Mouse (Mus musculus) C2C12 (cell line): ENCODE results near the gene Runx2.

Experiments used
- CEBPB ChIP-seq: IDR thresholded peaks from one replicate; pipeline ENCODE4 v1.6.1; 2011; ENCODE audit warnings: low read depth, mild to moderate bottlenecking, control low read depth, moderate library complexity
- CTCF ChIP-seq: IDR thresholded peaks from one replicate; pipeline ENCODE4 v1.5.1; 2011; ENCODE audit not compliant: control insufficient read depth, insufficient read depth, insufficient read length
- MAX ChIP-seq: IDR thresholded peaks from one replicate; pipeline ENCODE4 v1.6.1; 2011; ENCODE audit warnings: mild to moderate bottlenecking, control low read depth
- MYOD1 ChIP-seq: IDR thresholded peaks from one replicate; pipeline ENCODE4 v1.6.1; 2011; ENCODE audit warnings: low read depth; ENCODE audit not compliant: control insufficient read depth, insufficient read length
- MYOG ChIP-seq: IDR thresholded peaks from one replicate; pipeline ENCODE4 v1.6.1; 2011; ENCODE audit not compliant: control insufficient read depth, insufficient read length; ENCODE audit errors: extremely low read depth

DNA sequence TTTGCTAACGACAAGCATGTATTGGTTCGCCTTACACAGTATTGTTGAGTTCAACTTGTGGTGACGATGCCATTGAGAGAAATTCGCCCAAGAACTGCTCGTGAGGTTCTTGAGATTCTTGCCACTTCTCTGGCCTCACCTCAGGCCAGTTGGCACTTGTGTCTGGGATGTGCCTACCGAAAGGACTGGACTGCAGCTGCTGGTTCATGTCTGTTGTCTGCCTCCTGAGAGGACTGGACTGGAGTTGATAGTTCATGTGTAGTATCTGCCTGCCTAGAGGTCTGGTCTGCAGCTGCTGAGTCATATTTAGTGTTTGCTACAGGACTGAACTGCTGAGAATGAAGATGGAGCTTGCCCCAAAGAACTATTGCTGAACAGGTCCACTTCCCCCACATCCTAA is 296.4 kb downstream of the Runx2 start:
- TF ChIP-seq MAX (no peak), CTCF (no peak), MYOD1 (no peak), MYOG (no peak), CEBPB (no peak)
